Mouse (Mus musculus): Measurements from ENCODE around the gene Fcgr2b. TPM values are rescaled to one million over a fixed set of nuclear protein-coding genes. Genes with fewer than 3 reads are reported as not detected.

Fcgr2b gene
- 2.6 and 3.9 TPM in 2 replicates for polyA plus RNA-seq (2015; fragmentation: Nextera tagmentation; extraction: Ambion mirVana)

GRCm38 (mm10) chr1:170976447-170976846, at the start of gene Fcgr2b:
TSS of gene Fcgr2b (minus strand) at chr1:170976547.
- H3K9me3 ChIP-seq (ENCODE audit: low read length) = no peaks in the 10 kb centered on the region
- WGBS = 86% methylated on average over 5 of the region's 5 CpGs
- peak within 1 kb of the TSS; percentile 67 for H3K27ac ChIP-seq (ENCODE audit: low read length)
- H3K27me3 ChIP-seq (ENCODE audit: insufficient read depth, low read length) = no peaks in the 10 kb centered on the region
- ATAC-seq (ENCODE audit: low FRiP score, low TSS enrichment) = no peak
- no peak within 1 kb of the TSS for H3K4me3 ChIP-seq (ENCODE audit: low read length)
- no peaks in the 10 kb centered on the region for H3K4me1 ChIP-seq (ENCODE audit: insufficient read depth, low read length)
- no peak within 1 kb of the TSS for H3K9ac ChIP-seq (replicated peaks; ENCODE audit: low read length)
- no peaks in the 10 kb centered on the region for H3K36me3 ChIP-seq (ENCODE audit: insufficient read depth, low read length)
- 0 out of 2 replicates have a peak within 1 kb of the TSS, but pooled peaks have one; percentile 16 for H3K4me2 ChIP-seq (replicated peaks; ENCODE audit: low read depth, low read length)

- no peaks in the 10 kb centered on the region for H3K9me3 ChIP-seq (ENCODE audit: low read length)
- WGBS = 79% methylated on average over 7 of the region's 7 CpGs
- H3K27me3 ChIP-seq (ENCODE audit: insufficient read depth, low read length) = no peaks in the 10 kb centered on the region
- H3K27ac ChIP-seq (ENCODE audit: low read length) = no peak overlapping the region
- ATAC-seq (ENCODE audit: low FRiP score, low TSS enrichment) = no peak
- H3K4me3 ChIP-seq (ENCODE audit: low read length) = no peak overlapping the region
- no peaks in the 10 kb centered on the region for H3K36me3 ChIP-seq (ENCODE audit: insufficient read depth, low read length)
- no peak overlapping the region for H3K4me2 ChIP-seq (replicated peaks; ENCODE audit: low read depth, low read length)
- H3K9ac ChIP-seq (replicated peaks; ENCODE audit: low read length) = no peak overlapping the region
- no peaks in the 10 kb centered on the region for H3K4me1 ChIP-seq (ENCODE audit: insufficient read depth, low read length)
Measured at GRCm38 (mm10) chr1:171019311-171019950, 43.1 kb upstream of the Fcgr2b start.

- no peak within 1 kb of the TSS for H3K4me2 ChIP-seq (replicated peaks; ENCODE audit: low read depth, low read length)
- H3K9me3 ChIP-seq (ENCODE audit: low read length) = no peaks in the 10 kb centered on the region
- H3K4me3 ChIP-seq (ENCODE audit: low read length) = no peak within 1 kb of the TSS
- ATAC-seq (ENCODE audit: low FRiP score, low TSS enrichment) = no peak
- no peak within 1 kb of the TSS for H3K27ac ChIP-seq (ENCODE audit: low read length)
- H3K4me1 ChIP-seq (ENCODE audit: insufficient read depth, low read length) = no peaks in the 10 kb centered on the region
- H3K27me3 ChIP-seq (ENCODE audit: insufficient read depth, low read length) = no peaks in the 10 kb centered on the region
- WGBS = 90% methylated on average over 2 of the region's 2 CpGs
- H3K9ac ChIP-seq (replicated peaks; ENCODE audit: low read length) = no peak within 1 kb of the TSS
- no peaks in the 10 kb centered on the region for H3K36me3 ChIP-seq (ENCODE audit: insufficient read depth, low read length)
Measured at GRCm38 (mm10) chr1:171018737-171019136, 42.4 kb upstream of the Fcgr2b start, which contains the start of gene Fcgr4. TSS of gene Fcgr4 (plus strand) at chr1:171018920.

GRCm38 (mm10) chr1:171017468-171018158, 41.3 kb upstream of the Fcgr2b start:
- H3K27me3 ChIP-seq (ENCODE audit: insufficient read depth, low read length) = no peaks in the 10 kb centered on the region
- H3K36me3 ChIP-seq (ENCODE audit: insufficient read depth, low read length) = no peaks in the 10 kb centered on the region
- no peaks in the 10 kb centered on the region for H3K4me1 ChIP-seq (ENCODE audit: insufficient read depth, low read length)
- no peak overlapping the region for H3K27ac ChIP-seq (ENCODE audit: low read length)
- H3K9ac ChIP-seq (replicated peaks; ENCODE audit: low read length) = no peak overlapping the region
- no peak overlapping the region for H3K4me3 ChIP-seq (ENCODE audit: low read length)
- WGBS = 32% methylated on average over 6 of the region's 6 CpGs
- H3K4me2 ChIP-seq (replicated peaks; ENCODE audit: low read depth, low read length) = no peak overlapping the region
- no peaks in the 10 kb centered on the region for H3K9me3 ChIP-seq (ENCODE audit: low read length)
- ATAC-seq (ENCODE audit: low FRiP score, low TSS enrichment) = no peak

- no peaks in the 10 kb centered on the region for H3K4me1 ChIP-seq (ENCODE audit: insufficient read depth, low read length)
- no peaks in the 10 kb centered on the region for H3K36me3 ChIP-seq (ENCODE audit: insufficient read depth, low read length)
- no peak overlapping the region for H3K4me3 ChIP-seq (ENCODE audit: low read length)
- ATAC-seq (ENCODE audit: low FRiP score, low TSS enrichment) = no peak
- H3K27ac ChIP-seq (ENCODE audit: low read length) = no peak overlapping the region
- no peak overlapping the region for H3K4me2 ChIP-seq (replicated peaks; ENCODE audit: low read depth, low read length)
- no peak overlapping the region for H3K9ac ChIP-seq (replicated peaks; ENCODE audit: low read length)
- 80% methylated on average over 6 of the region's 6 CpGs for WGBS
- H3K27me3 ChIP-seq (ENCODE audit: insufficient read depth, low read length) = no peaks in the 10 kb centered on the region
- H3K9me3 ChIP-seq (ENCODE audit: low read length) = no peaks in the 10 kb centered on the region
Measured at GRCm38 (mm10) chr1:171016676-171017356, 40.5 kb upstream of the Fcgr2b start.

GRCm38 (mm10) chr1:171011733-171012132, 35.4 kb upstream of the Fcgr2b start:
- Histone ChIP-seq H3K4me3 (ENCODE audit: low read length) (no peak overlapping the region), H3K27me3 (ENCODE audit: insufficient read depth, low read length) (no peaks in the 10 kb centered on the region), H3K36me3 (ENCODE audit: insufficient read depth, low read length) (no peaks in the 10 kb centered on the region), H3K9ac (replicated peaks; ENCODE audit: low read length) (no peak overlapping the region), H3K9me3 (ENCODE audit: low read length) (peaks cover 3% of the 10 kb centered on the region; the same call in 1 of the 2 replicates), H3K4me2 (replicated peaks; ENCODE audit: low read depth, low read length) (no peak overlapping the region), H3K4me1 (ENCODE audit: insufficient read depth, low read length) (no peaks in the 10 kb centered on the region), H3K27ac (ENCODE audit: low read length) (no peak overlapping the region)
- WGBS = 85% methylated on average over 4 of the region's 4 CpGs
- ATAC-seq (ENCODE audit: low FRiP score, low TSS enrichment) = no peak

- no peak overlapping the region for H3K9ac ChIP-seq (replicated peaks; ENCODE audit: low read length)
- H3K27ac ChIP-seq (ENCODE audit: low read length) = no peak overlapping the region
- H3K36me3 ChIP-seq (ENCODE audit: insufficient read depth, low read length) = no peaks in the 10 kb centered on the region
- H3K4me3 ChIP-seq (ENCODE audit: low read length) = no peak overlapping the region
- peaks cover 3% of the 10 kb centered on the region; the same call in 1 of the 2 replicates for H3K9me3 ChIP-seq (ENCODE audit: low read length)
- no peak overlapping the region for H3K4me2 ChIP-seq (replicated peaks; ENCODE audit: low read depth, low read length)
- 88% methylated on average over 2 of the region's 2 CpGs for WGBS
- no peaks in the 10 kb centered on the region for H3K27me3 ChIP-seq (ENCODE audit: insufficient read depth, low read length)
- no peaks in the 10 kb centered on the region for H3K4me1 ChIP-seq (ENCODE audit: insufficient read depth, low read length)
- no peak for ATAC-seq (ENCODE audit: low FRiP score, low TSS enrichment)
Measured at GRCm38 (mm10) chr1:171006905-171007304, 30.6 kb upstream of the Fcgr2b start.

GRCm38 (mm10) chr1:171006335-171006734, 30.0 kb upstream of the Fcgr2b start:
- WGBS = 86% methylated on average over 4 of the region's 4 CpGs
- H3K9me3 ChIP-seq (ENCODE audit: low read length) = peaks cover 3% of the 10 kb centered on the region; the same call in 1 of the 2 replicates
- no peaks in the 10 kb centered on the region for H3K36me3 ChIP-seq (ENCODE audit: insufficient read depth, low read length)
- no peaks in the 10 kb centered on the region for H3K4me1 ChIP-seq (ENCODE audit: insufficient read depth, low read length)
- H3K27me3 ChIP-seq (ENCODE audit: insufficient read depth, low read length) = no peaks in the 10 kb centered on the region
- no peak overlapping the region for H3K4me3 ChIP-seq (ENCODE audit: low read length)
- no peak for ATAC-seq (ENCODE audit: low FRiP score, low TSS enrichment)
- H3K27ac ChIP-seq (ENCODE audit: low read length) = no peak overlapping the region
- H3K4me2 ChIP-seq (replicated peaks; ENCODE audit: low read depth, low read length) = no peak overlapping the region
- no peak overlapping the region for H3K9ac ChIP-seq (replicated peaks; ENCODE audit: low read length)

- no peak for ATAC-seq (ENCODE audit: low FRiP score, low TSS enrichment)
- Histone ChIP-seq H3K4me2 (replicated peaks; ENCODE audit: low read depth, low read length) (no peak overlapping the region), H3K36me3 (ENCODE audit: insufficient read depth, low read length) (no peaks in the 10 kb centered on the region), H3K9ac (replicated peaks; ENCODE audit: low read length) (no peak overlapping the region), H3K27me3 (ENCODE audit: insufficient read depth, low read length) (no peaks in the 10 kb centered on the region), H3K27ac (ENCODE audit: low read length) (no peak overlapping the region), H3K4me3 (ENCODE audit: low read length) (no peak overlapping the region), H3K9me3 (ENCODE audit: low read length) (peaks cover 3% of the 10 kb centered on the region; the same call in 1 of the 2 replicates), H3K4me1 (ENCODE audit: insufficient read depth, low read length) (no peaks in the 10 kb centered on the region)
Measured at GRCm38 (mm10) chr1:171005586-171005985, 29.2 kb upstream of the Fcgr2b start.
